Mouse (Mus musculus): Measurements from ENCODE around the gene Cx3cr1.

- TF ChIP-seq CTCF (conservative IDR thresholded peaks at IDR 0.05; ENCODE audit: low read length), result no peak
- TF ChIP-seq NANOG (IDR thresholded peaks at IDR 0.05; ENCODE audit: borderline replicate concordance, low read length), result no peak
Measured at GRCm38 (mm10) chr9:119994207-119994606, 75.5 kb downstream of the Cx3cr1 start.
